Mouse (Mus musculus): ENCODE results near the gene Syt11. TPM values are rescaled to one million over a fixed set of nuclear protein-coding genes. Genes with fewer than 3 reads are reported as not detected.

Syt11 gene
- polyA plus RNA-seq (2012; rRNA removed), result 174 and 175 TPM in 2 replicates

DNA sequence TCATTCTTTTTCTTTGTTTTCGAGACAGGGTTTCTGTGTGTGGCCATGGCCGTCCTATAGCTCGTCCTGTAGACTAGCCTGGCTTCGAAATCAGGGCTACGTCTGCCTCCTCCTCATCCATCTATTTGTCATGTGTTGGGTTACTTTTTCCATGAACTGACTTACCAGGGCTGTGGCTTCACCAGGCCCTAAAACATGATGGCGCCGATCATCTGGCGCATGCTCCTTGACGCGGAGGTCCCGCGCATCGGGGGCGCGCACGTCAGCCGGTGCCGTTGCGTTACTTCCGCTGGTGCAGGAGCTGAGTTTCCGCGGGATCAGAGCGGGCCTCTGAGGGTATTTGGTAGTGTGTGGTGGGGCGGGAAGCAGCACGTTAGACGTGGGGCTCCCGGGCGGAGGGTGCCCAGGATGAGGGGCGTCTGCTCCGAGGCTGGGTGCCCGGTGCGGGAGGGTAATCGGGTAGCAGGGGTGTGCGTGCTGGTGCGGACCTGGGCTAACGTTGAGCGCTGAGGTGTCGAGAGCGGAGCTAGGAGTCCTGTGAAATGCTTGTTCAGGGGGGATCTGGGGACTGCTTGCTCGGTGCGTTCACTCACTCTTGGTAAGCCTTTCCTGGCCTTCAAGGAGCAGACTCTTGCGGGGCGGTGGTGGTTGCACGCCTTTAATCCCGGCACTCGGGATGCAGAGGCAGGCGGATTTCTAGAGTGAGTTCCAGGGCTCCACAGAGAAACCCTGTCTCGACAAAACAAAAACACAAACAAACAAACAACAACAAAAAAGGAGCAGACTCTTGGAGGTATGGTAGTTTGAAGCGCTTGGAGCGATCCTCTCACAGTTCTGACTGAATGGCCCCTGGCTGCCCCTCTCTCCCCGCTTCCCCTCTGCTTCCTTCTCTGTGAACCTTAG is at the start of gene Syt11:
Gene Syt11, minus strand, starts transcription at position 226 of the 903 bp plus-strand sequence.

DNA sequence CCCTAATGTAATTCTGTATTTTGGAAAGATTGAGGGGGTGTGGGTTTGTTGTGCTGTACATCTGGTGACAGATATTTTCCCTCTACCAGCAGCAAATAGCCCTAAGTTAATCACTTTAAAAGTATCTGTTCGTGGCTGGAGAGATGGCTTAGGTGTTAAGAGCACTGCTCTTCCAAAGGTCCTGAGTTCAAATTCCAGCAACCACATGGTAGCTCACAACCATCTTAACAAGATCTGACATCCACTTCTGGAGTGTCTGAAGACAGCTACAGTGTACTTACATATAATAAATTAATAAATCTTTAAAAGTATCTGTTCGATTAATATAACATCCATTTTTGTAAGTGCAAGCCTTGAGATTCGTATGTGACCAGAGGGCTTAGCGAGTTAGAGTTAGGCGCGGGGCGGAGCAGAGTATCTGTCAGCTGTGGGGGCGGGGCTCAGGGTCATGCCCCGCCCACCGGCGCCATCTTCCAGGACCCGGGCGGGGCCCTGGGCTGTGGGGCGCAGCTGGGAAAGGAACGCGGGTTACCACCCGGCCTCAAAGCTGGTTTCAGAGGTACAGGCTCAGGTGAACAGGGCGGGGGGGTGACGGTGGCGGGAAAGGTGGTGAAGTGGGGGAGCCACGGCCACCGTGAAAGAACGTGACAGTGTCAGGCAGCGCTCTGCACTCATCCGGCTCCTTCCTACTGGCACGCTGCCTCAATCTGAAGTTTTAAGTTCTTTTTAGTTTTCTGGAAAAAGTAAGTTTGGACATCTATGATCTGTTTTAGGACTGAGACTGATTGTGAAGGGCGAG is 58.4 kb downstream of the Syt11 start, which contains the start of gene Rit1:
Gene Rit1, plus strand, starts transcription at position 440 of the 799 bp plus-strand sequence.

Other genes starting within 250 kb of the Syt11 start
- 54.4 and 59.6 TPM in 2 replicates for gene Mex3a, start 242.8 kb downstream of the Syt11 start, polyA plus RNA-seq (2012; rRNA removed)
- gene Rab25, start 226.9 kb downstream of the Syt11 start, polyA plus RNA-seq (2012; rRNA removed), result 0.27 and 0.47 TPM in 2 replicates
- gene Lamtor2, start 222.1 kb downstream of the Syt11 start, polyA plus RNA-seq (2012; rRNA removed), result 149 and 155 TPM in 2 replicates
- 89.7 and 95.0 TPM in 2 replicates for gene Ubqln4, start 221.4 kb downstream of the Syt11 start, polyA plus RNA-seq (2012; rRNA removed)
- gene Ssr2, start 199.3 kb downstream of the Syt11 start, polyA plus RNA-seq (2012; rRNA removed), result 175 and 179 TPM in 2 replicates
- 74.7 and 92.8 TPM in 2 replicates for gene Arhgef2, start 169.2 kb downstream of the Syt11 start, polyA plus RNA-seq (2012; rRNA removed)
- not detected in 2 replicates for gene Rxfp4, start 122.0 kb downstream of the Syt11 start, polyA plus RNA-seq (2012; rRNA removed)
- gene Khdc4, start 89.4 kb downstream of the Syt11 start, polyA plus RNA-seq (2012; rRNA removed), result 117 and 121 TPM in 2 replicates
- 51.1 and 57.4 TPM in 2 replicates for gene Rit1, start 58.3 kb downstream of the Syt11 start, polyA plus RNA-seq (2012; rRNA removed)
- gene Gon4l, start 60.1 kb upstream of the Syt11 start, polyA plus RNA-seq (2012; rRNA removed), result 27.0 and 28.5 TPM in 2 replicates
- gene Msto1, start 138.8 kb upstream of the Syt11 start, polyA plus RNA-seq (2012; rRNA removed), result 49.9 and 50.9 TPM in 2 replicates
- gene Ash1l, start 175.5 kb upstream of the Syt11 start, polyA plus RNA-seq (2012; rRNA removed), result 22.3 and 23.1 TPM in 2 replicates
- 100 and 102 TPM in 2 replicates for gene Dap3, start 176.0 kb upstream of the Syt11 start, polyA plus RNA-seq (2012; rRNA removed)